Mouse (Mus musculus) embryonic facial prominence, embryonic 10.5 days (tissue): Measurements from ENCODE around the gene Flnb. TPM values are rescaled to one million over a fixed set of nuclear protein-coding genes. Genes with fewer than 3 reads are reported as not detected.

Source experiments
- DNase-seq: peaks from one replicate; pipeline ENCODE4 v3.0.0-alpha.2; 2017; ENCODE audit warnings: low spot score
- H3K27ac ChIP-seq: fragments of 300-500 bp; sonication (generic); replicated peaks from 2 replicates; pipeline ENCODE4 v1.5.1; 2016; ENCODE audit warnings: mild to moderate bottlenecking
- H3K27me3 ChIP-seq: fragments of 300-500 bp; sonication (generic); replicated peaks from 2 replicates; pipeline ENCODE4 v1.6.1; 2016; ENCODE audit warnings: low read depth, mild to moderate bottlenecking; ENCODE audit not compliant: poor library complexity, severe bottlenecking
- H3K36me3 ChIP-seq: fragments of 300-500 bp; sonication (generic); replicated peaks from 2 replicates; pipeline ENCODE4 v1.6.1; 2016; ENCODE audit warnings: mild to moderate bottlenecking, moderate library complexity
- H3K4me1 ChIP-seq: fragments of 300-500 bp; sonication (generic); 2 replicates; pipeline ENCODE4 v1.6.1; 2016
- H3K4me3 ChIP-seq: fragments of 300-500 bp; sonication (generic); 2 replicates; pipeline ENCODE4 v1.5.1; 2016; ENCODE audit warnings: mild to moderate bottlenecking, moderate library complexity
- H3K9me3 ChIP-seq: fragments of 300-500 bp; sonication (generic); 2 replicates; pipeline ENCODE4 v1.6.1; 2016; ENCODE audit warnings: mild to moderate bottlenecking
- WGBS: fragments of 180-500 bp; shearing (Covaris S2); methylation state at CpG from one replicate; pipeline ENCODE4 v1.1.7; 2016; 5-methylcytosine and 5-hydroxymethylcytosine counted together
- polyA plus RNA-seq: library from polyadenylated mRNA; unstranded; fragments of >200 nt; fragmentation: Nextera tagmentation; extraction: Ambion mirVana; gene quantifications from 2 replicates; pipeline ENCODE4 v1.2.1, GENCODE M21; 2016

The Flnb gene
- polyA plus RNA-seq, 1 experiment from 2014 or later: 20.4 TPM

- no peaks in the 10 kb centered on the region for H3K9me3 ChIP-seq
- peaks cover 9% of the 10 kb centered on the region; the same call in 1 of the 2 replicates for H3K4me1 ChIP-seq
- H3K4me3 ChIP-seq: no peak overlapping the region
- H3K36me3 ChIP-seq: peaks cover 85% of the 10 kb centered on the region
- no peak for DNase-seq
- H3K27me3 ChIP-seq: no peaks in the 10 kb centered on the region
- WGBS: 52% methylated on average over 8 of the region's 8 CpGs
- peak overlapping the region; percentile 40; the same call in 1 of the 2 replicates for H3K27ac ChIP-seq
Observed at GRCm38 (mm10) chr14:7944349-7945039, 126.7 kb downstream of the Flnb start.

- no peak overlapping the region for H3K27ac ChIP-seq
- peaks cover 9% of the 10 kb centered on the region; the same call in 1 of the 2 replicates for H3K4me1 ChIP-seq
- no peak overlapping the region for H3K4me3 ChIP-seq
- no peak for DNase-seq
- 77% methylated on average over 5 of the region's 5 CpGs for WGBS
- H3K27me3 ChIP-seq: no peaks in the 10 kb centered on the region
- peaks cover 86% of the 10 kb centered on the region for H3K36me3 ChIP-seq
- no peaks in the 10 kb centered on the region for H3K9me3 ChIP-seq
Observed at GRCm38 (mm10) chr14:7945261-7945660, 127.5 kb downstream of the Flnb start.

GRCm38 (mm10) chr14:7951234-7951633, 133.5 kb downstream of the Flnb start:
- H3K27ac ChIP-seq: no peak overlapping the region
- peaks cover 45% of the 10 kb centered on the region for H3K36me3 ChIP-seq
- H3K4me3 ChIP-seq: no peak overlapping the region
- peaks cover 18% of the 10 kb centered on the region for H3K4me1 ChIP-seq
- WGBS: 93% methylated on average over 9 of the region's 9 CpGs
- H3K9me3 ChIP-seq: no peaks in the 10 kb centered on the region
- DNase-seq: no peak
- no peaks in the 10 kb centered on the region for H3K27me3 ChIP-seq

DNA sequence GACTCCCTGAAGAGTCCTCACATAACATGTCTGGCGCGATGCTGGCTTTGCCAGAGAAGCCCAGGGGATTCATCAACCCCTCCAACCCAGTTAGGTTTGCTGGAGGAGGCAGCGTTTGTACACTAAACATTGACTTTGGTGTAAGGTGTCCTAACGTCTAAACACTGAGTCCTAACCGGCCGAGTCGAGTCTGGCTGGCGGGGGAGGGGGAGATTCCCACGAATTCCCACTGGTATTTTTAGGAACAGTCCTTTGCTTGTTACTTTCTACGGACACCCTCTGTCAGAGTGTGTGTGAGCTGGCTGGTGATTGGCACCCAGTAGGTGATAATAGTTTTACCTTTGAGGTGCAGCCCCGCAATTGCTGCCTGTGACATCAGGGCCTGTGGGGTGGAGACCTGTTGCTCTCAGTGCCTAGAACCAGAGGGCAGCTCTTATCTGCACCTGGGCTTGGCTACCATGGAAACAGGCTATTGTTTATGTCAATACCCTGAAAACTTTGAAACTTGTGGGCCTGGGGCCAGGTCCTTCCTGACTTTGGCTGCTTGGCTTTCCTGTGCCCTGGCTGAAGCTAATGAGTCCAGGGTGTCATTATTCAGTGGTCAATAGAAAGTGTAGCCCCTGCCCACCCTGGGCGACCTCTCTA, 135.0 kb downstream of the Flnb start:
- Histone ChIP-seq H3K4me1 (peaks cover 28% of the 10 kb centered on the region), H3K4me3 (no peak overlapping the region), H3K27me3 (no peaks in the 10 kb centered on the region), H3K36me3 (peaks cover 43% of the 10 kb centered on the region), H3K27ac (peak overlapping the region; percentile 57), H3K9me3 (no peaks in the 10 kb centered on the region)
- 30% methylated on average over 12 of the region's 12 CpGs for WGBS
- DNase-seq: peak; percentile 48

DNA sequence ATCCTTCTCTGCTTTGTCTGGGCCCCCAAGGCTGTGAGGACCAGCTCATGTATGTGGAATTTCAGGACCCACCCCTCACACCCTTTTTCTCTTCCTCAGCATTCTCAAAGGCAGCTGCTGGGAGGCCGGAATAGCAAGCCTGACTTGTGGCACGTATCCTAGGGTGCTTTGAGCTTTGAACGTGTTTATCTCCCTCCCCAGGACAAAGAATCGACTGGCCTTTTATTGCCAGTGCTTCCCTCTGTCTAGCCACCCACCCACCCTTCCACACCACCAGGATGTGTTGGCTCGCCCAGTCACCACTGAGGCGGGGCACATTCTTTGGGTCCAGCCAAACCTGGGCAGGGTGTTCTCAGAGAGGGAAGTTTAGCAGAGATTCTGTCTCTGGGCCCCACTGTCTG, 136.3 kb downstream of the Flnb start:
- H3K27me3 ChIP-seq: no peaks in the 10 kb centered on the region
- no peak overlapping the region for H3K4me3 ChIP-seq
- 50% methylated on average over 6 of the region's 6 CpGs for WGBS
- H3K27ac ChIP-seq: no peak overlapping the region
- DNase-seq: no peak
- peaks cover 28% of the 10 kb centered on the region for H3K4me1 ChIP-seq
- no peaks in the 10 kb centered on the region for H3K9me3 ChIP-seq
- peaks cover 30% of the 10 kb centered on the region for H3K36me3 ChIP-seq

DNA sequence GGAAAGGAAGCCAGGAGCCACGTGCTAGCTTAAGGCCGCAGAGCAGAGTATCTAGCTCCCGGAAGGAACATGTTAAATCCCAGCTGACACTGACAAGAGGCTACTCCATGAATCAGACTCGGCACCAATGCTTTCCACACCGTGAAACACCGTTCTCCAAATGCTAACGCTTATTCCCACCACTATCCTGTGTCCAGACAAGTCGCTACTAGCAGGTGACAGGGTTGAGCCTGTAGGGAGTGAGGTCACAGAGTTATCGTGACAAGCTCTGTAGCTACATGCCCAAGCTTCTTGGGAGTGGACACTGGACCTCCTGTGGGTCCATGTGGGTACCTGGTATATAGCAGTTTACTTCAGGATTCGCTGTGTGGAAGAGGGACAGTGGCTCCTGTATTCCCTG, 138.7 kb downstream of the Flnb start:
- Histone ChIP-seq H3K27ac (no peak overlapping the region), H3K4me1 (peaks cover 28% of the 10 kb centered on the region), H3K27me3 (no peaks in the 10 kb centered on the region), H3K36me3 (peaks cover 6% of the 10 kb centered on the region; the same call in 1 of the 2 replicates), H3K4me3 (no peak overlapping the region), H3K9me3 (no peaks in the 10 kb centered on the region)
- DNase-seq: no peak
- 84% methylated on average over 10 of the region's 10 CpGs for WGBS

- Histone ChIP-seq H3K4me3 (no peak within 1 kb of the TSS), H3K4me1 (peaks cover 28% of the 10 kb centered on the region), H3K36me3 (no peaks in the 10 kb centered on the region), H3K9me3 (no peaks in the 10 kb centered on the region), H3K27me3 (no peaks in the 10 kb centered on the region), H3K27ac (peak within 1 kb of the TSS; percentile 24; the same call in 1 of the 2 replicates)
- 54% methylated on average over 9 of the region's 9 CpGs for WGBS
- DNase-seq: peak; percentile 43
Observed at GRCm38 (mm10) chr14:7957049-7957448, 139.3 kb downstream of the Flnb start, which contains the start of gene Gm45521. Gm45521 (plus strand) TSS chr14:7957288.

- Histone ChIP-seq H3K4me1 (peaks cover 15% of the 10 kb centered on the region), H3K36me3 (no peaks in the 10 kb centered on the region), H3K27ac (no peak overlapping the region), H3K9me3 (no peaks in the 10 kb centered on the region), H3K4me3 (no peak overlapping the region), H3K27me3 (no peaks in the 10 kb centered on the region)
- WGBS: 53% methylated on average over 11 of the region's 11 CpGs
- DNase-seq: peak; percentile 38
Observed at GRCm38 (mm10) chr14:7960616-7961015, 142.9 kb downstream of the Flnb start.

DNA sequence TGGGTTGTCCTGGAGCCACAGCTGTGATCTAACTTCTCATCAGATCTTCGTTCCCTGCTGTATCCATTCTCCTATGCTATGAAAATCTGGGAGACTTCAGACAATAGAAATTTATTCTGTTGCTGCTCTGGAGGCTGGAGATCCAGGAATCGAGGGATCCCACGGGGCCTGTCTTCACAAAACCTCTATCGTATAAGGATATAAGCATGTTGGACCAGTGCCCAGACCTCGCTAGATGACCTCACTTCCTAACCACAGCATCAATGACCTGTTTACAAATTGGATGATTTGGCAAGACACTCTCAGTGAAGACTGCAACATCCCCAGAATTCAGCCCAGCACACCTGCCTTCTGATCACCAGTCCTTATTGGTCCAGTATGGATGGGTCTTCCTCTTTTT, 144.0 kb downstream of the Flnb start:
- H3K36me3 ChIP-seq: no peaks in the 10 kb centered on the region
- peaks cover 12% of the 10 kb centered on the region for H3K4me1 ChIP-seq
- no peak overlapping the region for H3K27ac ChIP-seq
- H3K4me3 ChIP-seq: no peak overlapping the region
- WGBS: 89% methylated on average over 5 of the region's 5 CpGs
- no peaks in the 10 kb centered on the region for H3K27me3 ChIP-seq
- DNase-seq: no peak
- no peaks in the 10 kb centered on the region for H3K9me3 ChIP-seq

DNA sequence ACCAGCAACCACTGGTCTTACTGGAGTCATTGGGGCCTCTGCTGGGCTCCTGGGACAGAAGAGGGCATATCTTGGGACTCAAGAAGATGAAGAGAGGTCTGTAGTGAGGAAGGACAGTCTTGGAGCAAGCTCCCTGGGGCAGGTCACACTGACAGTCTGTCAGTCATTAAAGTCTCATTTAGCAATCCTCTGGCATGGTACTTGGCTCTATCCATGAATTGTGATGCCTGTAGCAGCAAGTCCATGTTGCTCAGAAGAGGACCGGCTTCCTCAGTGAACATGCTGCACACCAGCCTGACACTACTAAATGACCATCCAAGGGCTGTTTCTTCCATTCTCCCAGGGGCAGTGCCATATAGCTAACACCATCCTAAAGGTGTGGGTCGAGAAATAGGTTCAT, 144.9 kb downstream of the Flnb start:
- Histone ChIP-seq H3K27ac (no peak overlapping the region), H3K4me3 (no peak overlapping the region), H3K36me3 (no peaks in the 10 kb centered on the region), H3K9me3 (no peaks in the 10 kb centered on the region), H3K4me1 (0 out of 2 replicates have a peak, but pooled peaks cover 4% of the 10 kb centered on the region), H3K27me3 (no peaks in the 10 kb centered on the region)
- WGBS: 77% methylated on average over 2 of the region's 2 CpGs
- DNase-seq: no peak

DNA sequence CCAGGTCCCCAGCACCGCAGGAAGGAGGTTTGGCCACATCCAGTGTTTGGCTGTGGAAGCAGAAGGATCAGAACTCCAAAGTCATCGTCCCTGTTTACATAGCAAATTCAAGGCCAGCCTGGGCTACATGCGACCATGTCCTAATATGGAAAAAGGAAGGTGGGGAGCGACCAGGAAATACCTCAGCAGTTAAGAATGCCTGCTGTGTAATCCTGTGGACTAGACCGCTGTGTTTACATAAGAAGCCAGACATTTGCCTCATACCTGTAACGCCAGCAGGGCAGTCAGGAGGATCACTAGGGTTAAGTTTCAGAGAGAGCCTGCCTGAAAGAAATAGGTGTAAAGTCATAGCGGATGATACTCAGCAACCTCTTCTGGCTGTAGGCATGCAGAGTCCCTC, 145.4 kb downstream of the Flnb start:
- Histone ChIP-seq H3K9me3 (no peaks in the 10 kb centered on the region), H3K36me3 (no peaks in the 10 kb centered on the region), H3K4me3 (no peak overlapping the region), H3K27ac (no peak overlapping the region), H3K27me3 (no peaks in the 10 kb centered on the region), H3K4me1 (0 out of 2 replicates have a peak, but pooled peaks cover 4% of the 10 kb centered on the region)
- 63% methylated on average over 7 of the region's 7 CpGs for WGBS
- no peak for DNase-seq

GRCm38 (mm10) chr14:7964219-7964889, 146.6 kb downstream of the Flnb start:
- Histone ChIP-seq H3K4me1 (0 out of 2 replicates have a peak, but pooled peaks cover 4% of the 10 kb centered on the region), H3K36me3 (no peaks in the 10 kb centered on the region), H3K9me3 (no peaks in the 10 kb centered on the region), H3K27ac (no peak overlapping the region), H3K4me3 (no peak overlapping the region), H3K27me3 (no peaks in the 10 kb centered on the region)
- DNase-seq: peak; percentile 67
- WGBS: 57% methylated on average over 11 of the region's 11 CpGs
